Mouse (Mus musculus) mouse embryonic stem cell (cell line): ENCODE results near the gene Steap4.
"Not testable (repeated sequence)": the region's sequence is repeated elsewhere in the genome, so short reads cannot be mapped to it uniquely, and the experiment has no call there.

Source experiments
- in situ Hi-C, 2 experiments: fragments of 300-500 bp; cut with MboI; formaldehyde crosslinking; loops; 1 replicate in 1 of 2; 3 replicates in 1 of 2; pipeline ENCODE4 v1.14.3; 2019 to 2020; ENCODE audit warnings: low sequenced_read_pairs in 2 of 2, low pct_unique_long_range_greater_than_20kb in 1 of 2, mixed read lengths in 1 of 2; ENCODE audit not compliant: unreplicated experiment in 1 of 2

Steap4 gene

DNA sequence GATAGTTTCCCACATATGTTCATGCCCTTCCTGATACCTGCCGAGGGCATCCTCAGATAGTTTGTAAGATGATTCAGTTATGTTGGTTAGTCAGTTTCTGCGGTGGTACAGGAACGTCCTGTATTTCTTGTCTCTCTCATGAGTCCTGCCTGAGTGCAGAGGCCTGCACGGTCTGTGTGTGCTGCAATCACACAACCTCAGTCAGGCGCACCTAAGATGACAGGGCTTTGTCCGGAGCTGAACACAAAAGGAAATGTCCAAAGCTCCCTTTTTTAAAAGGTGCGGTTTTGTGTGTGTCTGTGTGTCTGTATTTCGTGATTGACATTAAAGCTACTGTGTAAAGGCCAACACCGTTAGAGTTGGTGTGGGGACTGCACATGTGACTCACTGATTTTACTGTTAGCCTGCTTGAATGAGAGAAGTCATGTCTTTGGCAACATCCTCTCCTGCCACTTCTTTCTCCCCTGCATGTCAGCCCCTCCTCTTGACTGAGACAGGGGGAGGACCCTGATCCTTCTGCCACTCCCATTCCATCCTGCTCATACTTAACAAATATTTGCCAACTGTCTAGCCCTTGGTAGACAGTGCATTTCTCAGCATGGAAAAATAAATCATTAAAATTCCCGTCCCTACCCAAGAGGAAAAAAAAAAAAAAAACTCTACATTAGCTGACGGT is 14.4 kb downstream of the Steap4 start:
- in situ Hi-C loops, result no loop called here

GRCm38 (mm10) chr5:7980586-7980985 is 20.3 kb downstream of the Steap4 start:
- in situ Hi-C loops, result no loop called here

GRCm38 (mm10) chr5:7987962-7988361 is 27.7 kb downstream of the Steap4 start:
- in situ Hi-C loops, result no loop called here

GRCm38 (mm10) chr5:7988415-7988814 is 28.2 kb downstream of the Steap4 start:
- in situ Hi-C loops, result no loop called here

DNA sequence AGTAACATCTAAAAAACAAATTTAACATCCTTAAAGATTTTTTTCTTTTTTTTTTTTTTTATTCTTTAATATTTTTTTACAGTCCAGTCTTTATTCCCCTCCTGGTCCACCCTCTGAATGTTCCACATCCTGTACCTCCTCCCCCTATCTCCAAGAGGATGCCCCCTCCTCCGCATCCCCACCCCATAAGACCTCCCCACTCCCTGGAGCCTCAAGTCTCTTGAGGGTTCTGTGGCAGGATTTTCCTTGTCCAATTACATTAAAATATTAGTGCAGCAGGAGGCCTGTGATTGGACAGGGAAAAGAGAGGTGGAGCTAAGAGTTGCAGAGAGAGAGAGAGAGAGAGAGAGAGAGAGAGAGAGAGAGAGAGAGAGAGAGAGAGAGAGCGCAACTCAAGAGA is 31.4 kb downstream of the Steap4 start:
- in situ Hi-C loops, result not testable (repeated sequence)

GRCm38 (mm10) chr5:7993766-7994165 is 33.5 kb downstream of the Steap4 start:
- in situ Hi-C loops, result no loop called here

GRCm38 (mm10) chr5:7995288-7995897 is 35.1 kb downstream of the Steap4 start:
- in situ Hi-C loops, result no loop called here

- in situ Hi-C loops, result no loop called here
These were observed 36.3 kb downstream of the Steap4 start for GRCm38 (mm10) chr5:7996401-7997044.

DNA sequence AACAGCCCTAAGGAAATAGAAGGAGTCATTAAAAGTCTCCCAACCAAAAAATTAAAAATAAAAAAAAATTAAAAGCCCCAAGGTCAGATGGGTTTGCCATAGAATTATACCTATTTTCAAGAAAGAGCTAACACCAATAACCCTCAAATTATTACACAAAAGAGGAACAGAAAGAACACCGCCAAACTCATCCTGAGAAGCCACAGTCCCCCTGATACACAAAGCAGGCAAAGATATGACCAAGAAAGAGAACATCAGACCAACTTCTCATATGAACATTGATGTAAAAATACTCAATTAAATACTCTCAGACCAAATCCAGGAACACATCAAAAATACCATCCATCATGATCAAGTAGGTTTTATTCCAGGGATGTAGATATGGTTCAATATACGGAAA is 36.8 kb downstream of the Steap4 start:
- in situ Hi-C loops, result no loop called here

- in situ Hi-C loops, result no loop called here
These were observed 40.2 kb downstream of the Steap4 start for GRCm38 (mm10) chr5:8000466-8000865.

GRCm38 (mm10) chr5:8002827-8003226 is 42.6 kb downstream of the Steap4 start:
- in situ Hi-C loops, result no loop called here

- in situ Hi-C loops, result no loop called here
These were observed 53.0 kb downstream of the Steap4 start for GRCm38 (mm10) chr5:8013276-8013675.
